Mouse (Mus musculus) testis, adult 2 months (tissue): ENCODE data around the gene Akap12.

Experiments used
- CTCF ChIP-seq: fragments of 200-500 bp; IDR thresholded peaks from 2 replicates; pipeline ENCODE4 v1.5.1; 2012; ENCODE audit warnings: low read depth, mild to moderate bottlenecking, inconsistent platforms, low read length, moderate library complexity; ENCODE audit not compliant: control insufficient read depth, insufficient read depth, insufficient replicate concordance
- POLR2A ChIP-seq: fragments of 200-500 bp; IDR thresholded peaks from 2 replicates; pipeline ENCODE4 v1.6.1; 2012; ENCODE audit warnings: low read depth, mild to moderate bottlenecking, inconsistent platforms, low read length, moderate library complexity; ENCODE audit not compliant: control insufficient read depth

- no peak for TF ChIP-seq POLR2A
- TF ChIP-seq CTCF = peak; percentile 44; the same call in 1 of the 2 replicates
Observed at GRCm38 (mm10) chr10:4333319-4333718, 67.1 kb downstream of the Akap12 start.
